Comparison of ENCODE assay signal across 9 mouse cellular contexts in genomic region chr3:137293174-137293591, GRCm38 (mm10). TPM values are rescaled to one million over a fixed set of nuclear protein-coding genes. Genes with fewer than 3 reads are reported as not detected.
DNase-seq lines count a peak whose midpoint lies in the region; ATAC-seq and TF ChIP-seq lines count a peak whose summit lies in the region.
"Had no signal": no experiment of that assay in that cellular context is flagged by ENCODE, and none has a peak within 500 bp of the region (broad histone marks: within the 10 kb centered on the region; RNA-seq: fewer than 3 reads in every experiment).

No protein-coding gene starts in this region.

- H3K9me3 ChIP-seq in lung, embryonic 14.5 days (ENCODE audit: low read depth, low read length): no peaks in the 10 kb centered on the region

- no peak overlapping the region for H3K9ac ChIP-seq in lung, embryonic 14.5 days

- 29% methylated on average over 6 of the region's 6 CpGs for WGBS in lung, embryonic 14.5 days

- H3K4me3 ChIP-seq in lung, embryonic 14.5 days (ENCODE audit: low read depth, low read length): no peak overlapping the region

- no peaks in the 10 kb centered on the region for H3K4me1 ChIP-seq in lung, embryonic 14.5 days (ENCODE audit: insufficient read depth)

- ATAC-seq in lung, embryonic 14.5 days (ENCODE audit: insufficient read depth): peak; percentile 74
- ATAC-seq in granulocyte monocyte progenitor cell, adult 5-6 weeks (replicated peaks; ENCODE audit: poor library complexity, severe bottlenecking): peak; percentile 90
- ATAC-seq in megakaryocyte, adult 5-6 weeks (ENCODE audit: poor library complexity, severe bottlenecking): peak; percentile 83
- ATAC-seq: midbrain, embryonic 16.5 days had no signal

- peak; percentile 58 for DNase-seq in lung, embryonic 14.5 days
- DNase-seq in lung, postnatal 25 days (ENCODE audit: low spot score): no peak
- DNase-seq in kidney, adult 9 months: peak; percentile 11
- no peak for DNase-seq in neural tube, embryonic 10.5 days (ENCODE audit: extremely low spot score, low spot score)
- DNase-seq in adipocyte (ENCODE audit: low spot score): no peak
- DNase-seq in right cerebral cortex, postnatal 4 days: no peak

- H3K27me3 ChIP-seq in lung, embryonic 14.5 days (ENCODE audit: insufficient read depth, low read length): no peaks in the 10 kb centered on the region

- H3K4me2 ChIP-seq in lung, embryonic 14.5 days: peak overlapping the region; percentile 4; the same call in 1 of the 2 replicates

- H3K27ac ChIP-seq in lung, embryonic 14.5 days (ENCODE audit: low read depth): peak overlapping the region; percentile 24; the same call in 1 of the 2 replicates

- TF ChIP-seq CTCF in lung, embryonic 14.5 days (IDR thresholded peaks at IDR 0.05; ENCODE audit: low read depth): no peak

- H3K36me3 ChIP-seq in lung, embryonic 14.5 days (ENCODE audit: insufficient read depth): no peaks in the 10 kb centered on the region

RNA-seq across cellular contexts. Expression of gene Emcn, which starts 47.7 kb away (rescaled TPM):
- polyA plus RNA-seq in lung, embryonic 14.5 days (2014; fragmentation: Nextera tagmentation; extraction: Ambion mirVana): 68.9 and 72.5 TPM in 2 replicates
- 0.34 TPM in 1 of 2 replicates, not detected in the other for total RNA-seq in granulocyte monocyte progenitor cell, adult 5-6 weeks (2014; fragmentation: Nextera tagmentation)
- total RNA-seq in granulocyte monocyte progenitor cell, adult 5-6 weeks (2017): 0.57 and 1.7 TPM in 2 replicates
- total RNA-seq in megakaryocyte, adult 5-6 weeks (2015): not detected in 2 replicates
- not detected in 2 replicates for total RNA-seq in megakaryocyte, adult 5-6 weeks (2017)

Comparison
In these comparisons a context has a peak if more than half of its experiments do, and no peak if none do; other contexts are left out.
1. DNase-seq: peak in lung, embryonic 14.5 days (single experiment) and kidney, adult 9 months (single experiment); none in lung, postnatal 25 days (single experiment), neural tube, embryonic 10.5 days (single experiment), adipocyte (single experiment) and right cerebral cortex, postnatal 4 days (single experiment).
2. Peak in every context shown above with its lines, with median percentiles within 50 percentile points of each other: ATAC-seq.